Mouse (Mus musculus) embryonic stem cell, embryonic (primary cell): ENCODE measurements around the gene Cpeb4.
"Not testable (repeated sequence)": the region's sequence is repeated elsewhere in the genome, so short reads cannot be mapped to it uniquely, and the experiment has no call there.

Experiments
- CTCF ChIA-PET, 4 experiments: fragments of 300-600 bp in 2 of 4; fragments of 350-600 bp in 2 of 4; sonication (Branson Sonifier 250); formaldehyde crosslinking; loops; one replicate each; lab custom pipeline; 2022; ENCODE audit warnings: inconsistent platforms in 2 of 4; lab: Charles Lee
- POLR2A ChIA-PET, 4 experiments: fragments of 300-600 bp in 2 of 4; fragments of 350-600 bp in 2 of 4; sonication (Branson Sonifier 250); formaldehyde crosslinking; loops; one replicate each; lab custom pipeline; 2022; ENCODE audit warnings: antibody characterized with exemption in 4 of 4, inconsistent platforms in 1 of 4; lab: Charles Lee

Gene Cpeb4

GRCm38 (mm10) chr11:31842171-31842959, 29.6 kb upstream of the Cpeb4 start:
- ChIA-PET CTCF (interaction anchor here in 1 of 4 experiments (0.5 kb wide), 1 partner anchor 874 kb away, joined by 4 read pairs; no protein-coding TSS in a partner anchor), POLR2A (interaction anchor here in 2 of 4 experiments (0.6 to 2.5 kb wide), 3 partner anchors 8 to 74 kb away, joined by 3 to 11 read pairs (median 9); no protein-coding TSS in a partner anchor)

GRCm38 (mm10) chr11:31843177-31843833, 28.7 kb upstream of the Cpeb4 start:
- ChIA-PET POLR2A (interaction anchor here in 2 of 4 experiments (0.6 to 1.8 kb wide), 3 partner anchors 27 to 73 kb away, joined by 3 to 4 read pairs (median 3); no protein-coding TSS in a partner anchor), CTCF (no interaction called here)

GRCm38 (mm10) chr11:31843834-31844188, 28.2 kb upstream of the Cpeb4 start:
- CTCF ChIA-PET, result no interaction called here
- POLR2A ChIA-PET, result interaction anchor here in 2 of 4 experiments (0.7 to 1.8 kb wide), 2 partner anchors 27 kb away, joined by 3 to 4 read pairs; no protein-coding TSS in a partner anchor

- POLR2A ChIA-PET, result interaction anchor here in 2 of 4 experiments (1.5 to 2.2 kb wide), 2 partner anchors 25 kb away, joined by 4 to 7 read pairs; no protein-coding TSS in a partner anchor
- CTCF ChIA-PET, result not testable (repeated sequence)
These were observed 26.9 kb upstream of the Cpeb4 start for GRCm38 (mm10) chr11:31845111-31845510.

- ChIA-PET POLR2A (interaction anchor here in 2 of 4 experiments (0.6 to 2.2 kb wide), 2 partner anchors 23 to 92 kb away, joined by 4 to 7 read pairs; no protein-coding TSS in a partner anchor), CTCF (no interaction called here)
These were observed 25.1 kb upstream of the Cpeb4 start for GRCm38 (mm10) chr11:31846771-31847468.

GRCm38 (mm10) chr11:31847469-31847805, 24.6 kb upstream of the Cpeb4 start:
- ChIA-PET POLR2A (interaction anchor here in 2 of 4 experiments (0.6 to 1.0 kb wide), 2 partner anchors 16 to 92 kb away, joined by 3 to 4 read pairs; no protein-coding TSS in a partner anchor), CTCF (no interaction called here)

- CTCF ChIA-PET, result no interaction called here
These were observed 23.3 kb upstream of the Cpeb4 start for GRCm38 (mm10) chr11:31848725-31849124.

GRCm38 (mm10) chr11:31850156-31850775, 21.7 kb upstream of the Cpeb4 start:
- ChIA-PET CTCF (interaction anchor here in 1 of 4 experiments (0.7 kb wide), 1 partner anchor 92 kb away, joined by 3 read pairs; no protein-coding TSS in a partner anchor), POLR2A (interaction anchor here in 2 of 4 experiments (0.8 to 4.7 kb wide), 12 partner anchors 9 to 178 kb away, joined by 3 to 35 read pairs (median 8); partner anchors contain the start of gene Bod1 (in 1 of the 2))

More at GRCm38 (mm10) chr11:31848725-31849124, 23.3 kb upstream of the Cpeb4 start:
- POLR2A ChIA-PET, result interaction anchor here in 1 of 4 experiments (4.1 kb wide), 1 partner anchor 9 kb away, joined by 28 read pairs; no protein-coding TSS in a partner anchor

- POLR2A ChIA-PET, result interaction anchor here in 3 of 4 experiments (0.6 to 4.7 kb wide), 19 partner anchors 8 to 179 kb away, joined by 3 to 35 read pairs (median 5); partner anchors contain the start of genes Bod1 (in 1 of the 3) and Cpeb4 (in 1 of the 3)
- CTCF ChIA-PET, result no interaction called here
These were observed 21.0 kb upstream of the Cpeb4 start for GRCm38 (mm10) chr11:31850995-31851394.

- POLR2A ChIA-PET, result interaction anchor here in 3 of 4 experiments (0.6 to 4.7 kb wide), 17 partner anchors 7 to 81 kb away, joined by 3 to 35 read pairs (median 6); partner anchors contain the start of gene Cpeb4 (in 1 of the 3)
These were observed 20.1 kb upstream of the Cpeb4 start for GRCm38 (mm10) chr11:31851702-31852560.

GRCm38 (mm10) chr11:31854955-31855354, 17.1 kb upstream of the Cpeb4 start:
- CTCF ChIA-PET, result no interaction called here
- POLR2A ChIA-PET, result interaction anchor here in 2 of 4 experiments (0.6 to 3.7 kb wide), 5 partner anchors 15 to 583 kb away, joined by 3 to 16 read pairs (median 5); partner anchors contain the start of gene Cpeb4 (in 1 of the 2)

More at GRCm38 (mm10) chr11:31851702-31852560, 20.1 kb upstream of the Cpeb4 start:
- CTCF ChIA-PET, result no interaction called here

- ChIA-PET CTCF (no interaction called here), POLR2A (interaction anchor here in 1 of 4 experiments (1.2 to 2.5 kb wide), 2 partner anchors 9 to 13 kb away, joined by 3 to 11 read pairs; no protein-coding TSS in a partner anchor)
These were observed 14.5 kb upstream of the Cpeb4 start for GRCm38 (mm10) chr11:31857479-31857878.

GRCm38 (mm10) chr11:31861149-31861890, 10.7 kb upstream of the Cpeb4 start:
- ChIA-PET POLR2A (interaction anchor here in 3 of 4 experiments (0.6 to 2.4 kb wide), 8 partner anchors 9 to 98 kb away, joined by 3 to 16 read pairs (median 7); no protein-coding TSS in a partner anchor), CTCF (interaction anchor here in 1 of 4 experiments (0.7 kb wide), 1 partner anchor 47 kb away, joined by 5 read pairs; no protein-coding TSS in a partner anchor)

GRCm38 (mm10) chr11:31867976-31868375, 4.0 kb upstream of the Cpeb4 start:
- POLR2A ChIA-PET, result interaction anchor here in 2 of 4 experiments (0.6 to 1.2 kb wide), 2 partner anchors 18 to 23 kb away, joined by 3 read pairs; no protein-coding TSS in a partner anchor
- CTCF ChIA-PET, result interaction anchor here in 1 of 4 experiments (0.6 kb wide), 1 partner anchor 84 kb away, joined by 5 read pairs; no protein-coding TSS in a partner anchor

GRCm38 (mm10) chr11:31870285-31871010, 1.6 kb upstream of the Cpeb4 start:
- POLR2A ChIA-PET, result interaction anchor here (0.5 to 3.5 kb wide), 159 partner anchors 8 to 1120 kb away, joined by 3 to 44 read pairs (median 4); partner anchors contain the start of genes Bod1 (in 3 of the 4), Fbxw11 (in 2 of the 4), Nprl3 (in 1 of the 4) and Snrnp25 (in 1 of the 4)

More at GRCm38 (mm10) chr11:31870285-31871010, 1.6 kb upstream of the Cpeb4 start:
- CTCF ChIA-PET, result interaction anchor here in 2 of 4 experiments (0.9 to 1.0 kb wide), 2 partner anchors 72 to 451 kb away, joined by 3 to 4 read pairs; no protein-coding TSS in a partner anchor
